Mouse (Mus musculus) G1E (cell line): ENCODE measurements around the gene Tbcel. TPM values are rescaled to one million over a fixed set of nuclear protein-coding genes. Genes with fewer than 3 reads are reported as not detected.
A peak's percentile ranks its signal among the peaks of the same experiment; 100 is the strongest.

Experiments used
- ATAC-seq: 2 replicates; pipeline ENCODE4 v1.8.0; 2016; ENCODE audit warnings: mild to moderate bottlenecking; ENCODE audit not compliant: insufficient number of reproducible peaks, poor library complexity, low FRiP score, severe bottlenecking; ENCODE audit errors: extremely low read depth
- DNase-seq: peaks from one replicate; pipeline ENCODE4 v3.0.0; 2012; ENCODE audit warnings: low spot score
- H3K27me3 ChIP-seq: 2 replicates; pipeline ENCODE4 v1.6.1; 2012; ENCODE audit warnings: mild to moderate bottlenecking, low read length, inconsistent platforms; ENCODE audit not compliant: insufficient read depth
- H3K36me3 ChIP-seq: replicated peaks from 2 replicates; pipeline ENCODE3; 2012; ENCODE audit warnings: mild to moderate bottlenecking, inconsistent platforms
- H3K4me1 ChIP-seq: 2 replicates; pipeline ENCODE4 v1.6.1; 2012; ENCODE audit warnings: low read depth, low read length, inconsistent platforms, mixed read lengths; ENCODE audit not compliant: insufficient read depth
- H3K4me3 ChIP-seq: 2 replicates; pipeline ENCODE4 v1.5.1; 2012; ENCODE audit warnings: low read depth, mild to moderate bottlenecking, inconsistent platforms, low read length, moderate library complexity, mixed read lengths
- H3K9me3 ChIP-seq: replicated peaks from 2 replicates; pipeline ENCODE4 v1.6.1; 2012; ENCODE audit warnings: inconsistent platforms
- CTCF ChIP-seq: IDR thresholded peaks from 2 replicates; pipeline ENCODE4 v1.5.1; 2012; ENCODE audit warnings: low read depth, low read length, inconsistent platforms, mixed read lengths
- GATA1 ChIP-seq: IDR thresholded peaks from 2 replicates; pipeline ENCODE4 v1.6.1; 2012; ENCODE audit warnings: borderline replicate concordance, low read length, inconsistent platforms, mixed read lengths
- GATA2 ChIP-seq: IDR thresholded peaks from 2 replicates; pipeline ENCODE4 v1.6.1; 2012; ENCODE audit warnings: low read depth, low read length, inconsistent platforms, borderline replicate concordance
- POLR2AphosphoS5 ChIP-seq: IDR thresholded peaks from 2 replicates; pipeline ENCODE4 v1.6.1; 2012; ENCODE audit warnings: low read depth, low read length, inconsistent platforms; ENCODE audit not compliant: insufficient replicate concordance
- TAL1 ChIP-seq: conservative IDR thresholded peaks from 2 replicates; pipeline ENCODE4 v1.6.1; 2012; ENCODE audit warnings: low read depth, low read length, inconsistent platforms, mixed read lengths
- polyA plus RNA-seq: library from polyadenylated mRNA; stranded (reverse); fragments of >175 nt; gene quantifications from 2 replicates; pipeline ENCODE4 v1.2.3, GENCODE M21; 2012
- total RNA-seq, 2 experiments: library from RNA; stranded (forward) in 1 of 2; stranded (reverse) in 1 of 2; fragments of 200-1000 nt in 1 of 2; fragments of >200 nt in 1 of 2; fragmentation: Nextera tagmentation in 1 of 2; gene quantifications; 2 replicates each; pipeline ENCODE4 v1.2.3; 2014 to 2017

Tbcel gene
- total and polyA plus RNA-seq, 3 experiments = 4.2 to 33.3 (median 31.1) TPM

DNA sequence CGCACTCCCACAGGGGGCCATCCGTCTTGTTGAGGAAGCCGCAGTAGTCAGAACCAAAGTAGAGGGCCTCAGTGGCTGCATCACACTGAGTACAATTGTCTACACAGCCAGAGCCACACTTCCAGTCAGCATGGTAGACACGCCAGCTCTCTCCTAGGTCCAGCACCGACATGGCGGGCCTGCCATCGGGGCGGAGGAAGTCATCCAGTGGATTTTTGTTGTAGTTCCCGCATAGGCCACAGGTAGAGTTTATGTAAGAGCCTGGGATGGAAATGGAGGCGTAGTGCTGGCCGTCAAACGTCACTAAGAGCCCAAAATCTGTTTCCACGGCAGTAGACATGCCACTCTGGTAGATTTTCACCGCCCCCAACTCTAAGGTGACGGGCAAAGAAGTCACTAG, 130.0 kb downstream of the Tbcel start:
- no peaks in the 10 kb centered on the region for H3K9me3 ChIP-seq
- H3K4me3 ChIP-seq = no peak overlapping the region
- TF ChIP-seq TAL1 (no peak), GATA1 (no peak), GATA2 (no peak), CTCF (no peak), POLR2AphosphoS5 (no peak)
- no peak for DNase-seq
- ATAC-seq = no peak
- no peaks in the 10 kb centered on the region for H3K36me3 ChIP-seq
- peaks cover 12% of the 10 kb centered on the region for H3K4me1 ChIP-seq
- no peaks in the 10 kb centered on the region for H3K27me3 ChIP-seq

DNA sequence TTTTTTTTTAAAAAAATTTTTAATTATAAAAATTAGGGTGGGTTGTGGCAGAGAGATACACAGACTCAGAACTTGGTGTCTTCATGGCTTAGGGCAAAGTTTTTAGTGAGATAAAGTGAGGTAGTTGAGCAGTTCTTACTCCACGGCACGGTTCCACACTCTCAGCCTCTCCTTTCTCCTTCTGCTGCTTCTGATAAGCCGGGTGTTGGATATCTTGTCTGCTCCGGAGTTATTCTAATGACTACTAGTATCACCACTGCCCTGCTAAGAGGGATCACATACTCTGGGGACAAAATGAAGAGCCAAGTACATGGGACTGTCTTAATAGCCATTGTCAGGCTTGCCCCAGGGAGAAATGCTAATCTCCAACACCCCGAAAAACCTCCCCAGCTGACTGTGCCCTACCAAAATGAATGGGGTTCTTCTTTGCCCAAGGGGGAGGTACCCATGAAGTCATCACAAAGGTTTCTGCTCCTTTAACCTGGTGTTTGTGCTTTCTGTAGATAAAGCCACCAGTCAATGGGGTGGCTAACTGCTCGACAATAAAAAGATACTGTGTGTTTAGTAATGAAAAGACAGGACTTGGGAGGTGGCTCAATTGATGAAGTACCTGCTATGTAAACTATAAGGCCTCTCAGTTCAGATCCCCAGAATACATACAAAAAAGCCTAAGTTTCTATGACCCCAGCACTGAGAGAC, 135.8 kb downstream of the Tbcel start:
- Histone ChIP-seq H3K36me3 (no peaks in the 10 kb centered on the region), H3K4me3 (no peak overlapping the region), H3K4me1 (peaks cover 38% of the 10 kb centered on the region), H3K9me3 (no peaks in the 10 kb centered on the region), H3K27me3 (no peaks in the 10 kb centered on the region)
- DNase-seq = peak; percentile 33
- TF ChIP-seq GATA1 (no peak), TAL1 (peak; percentile 65)
- ATAC-seq = peak; percentile 59

Other genes with a start within 250 kb of the Tbcel start
- gene Sc5d, start 243.6 kb downstream of the Tbcel start, total RNA-seq (2014; fragmentation: Nextera tagmentation) = 64.7 and 72.7 TPM in 2 replicates
- 97.9 and 113 TPM in 2 replicates for gene Sc5d, start 243.6 kb downstream of the Tbcel start, total RNA-seq (2017)
- gene Sc5d, start 243.6 kb downstream of the Tbcel start, polyA plus RNA-seq = 2.5 and 5.1 TPM in 2 replicates
- not detected in 2 replicates for gene Tecta, start 107.9 kb downstream of the Tbcel start, total RNA-seq (2014; fragmentation: Nextera tagmentation)
- 0.06 and 0.11 TPM in 2 replicates for gene Tecta, start 107.9 kb downstream of the Tbcel start, total RNA-seq (2017)
- not detected in 2 replicates for gene Tecta, start 107.9 kb downstream of the Tbcel start, polyA plus RNA-seq